Mouse (Mus musculus) heart, adult 2 months (tissue): Measurements from ENCODE around the gene Zfp451. TPM values are rescaled to one million over a fixed set of nuclear protein-coding genes. Genes with fewer than 3 reads are reported as not detected.

ENCODE experiments used
- DNase-seq, 2 experiments: peaks; one replicate each; pipeline ENCODE4 v3.0.0; 2021
- H3K27ac ChIP-seq: fragments of 200-600 bp; 2 replicates; pipeline ENCODE4 v1.8.1; 2022
- H3K27me3 ChIP-seq: fragments of 200-500 bp; 2 replicates; pipeline ENCODE4 v1.6.1; 2012; ENCODE audit warnings: mild to moderate bottlenecking, low read length, inconsistent platforms, mixed read lengths; ENCODE audit not compliant: control insufficient read depth, insufficient read depth
- H3K36me3 ChIP-seq: fragments of 200-500 bp; 2 replicates; pipeline ENCODE4 v1.6.1; 2012; ENCODE audit warnings: low read length, inconsistent platforms; ENCODE audit not compliant: control insufficient read depth, insufficient read depth
- H3K4me1 ChIP-seq: fragments of 200-500 bp; 2 replicates; pipeline ENCODE4 v1.6.1; 2011; ENCODE audit warnings: low read length; ENCODE audit not compliant: control insufficient read depth, insufficient read depth
- H3K4me3 ChIP-seq: fragments of 200-600 bp; 2 replicates; pipeline ENCODE4 v1.8.1; 2022
- H3K79me2 ChIP-seq: fragments of 200-500 bp; replicated peaks from 2 replicates; pipeline ENCODE4 v1.6.1; 2012; ENCODE audit warnings: mild to moderate bottlenecking, inconsistent platforms, low read length, moderate library complexity, mixed read lengths; ENCODE audit not compliant: control insufficient read depth, insufficient read depth
- H3K9ac ChIP-seq: fragments of 200-500 bp; 2 replicates; pipeline ENCODE4 v1.6.1; 2012; ENCODE audit warnings: low read depth, mild to moderate bottlenecking, control low read depth, inconsistent platforms, low read length, mixed read lengths
- CTCF ChIP-seq: fragments of 200-600 bp; IDR thresholded peaks from 2 replicates; pipeline ENCODE4 v1.8.1; 2022; ENCODE audit warnings: antibody characterized with exemption, mild to moderate bottlenecking, moderate library complexity
- EP300 ChIP-seq: fragments of 200-500 bp; IDR thresholded peaks from 2 replicates; pipeline ENCODE4 v1.6.1; 2011; ENCODE audit warnings: low read depth, low read length, control low read depth; ENCODE audit not compliant: insufficient read depth
- POLR2A ChIP-seq: fragments of 200-500 bp; IDR thresholded peaks from 2 replicates; pipeline ENCODE4 v1.6.1; 2011; ENCODE audit warnings: mild to moderate bottlenecking, low read depth, low read length, control low read depth; ENCODE audit not compliant: insufficient read depth
- WGBS: fragments of 180-500 bp; shearing (Covaris S2); methylation state at CpG from one replicate; pipeline ENCODE4 v1.1.7; 2018; 5-methylcytosine and 5-hydroxymethylcytosine counted together
- intact Hi-C: fragments of 180-260 bp; cut with DNase I; formaldehyde crosslinking; loops from one replicate; pipeline ENCODE4 v1.15.1; 2025
- polyA plus RNA-seq: library from polyadenylated mRNA; depleted of rRNA; stranded (reverse); fragments of >200 nt; gene quantifications from 2 replicates; pipeline ENCODE4 v1.2.3, GENCODE M21; 2012
- total RNA-seq, 2 experiments: library from RNA; stranded (reverse); gene quantifications; 2 replicates each; pipeline ENCODE4 v1.2.3; 2021

Gene Zfp451
- total and polyA plus RNA-seq, 3 experiments = 3.6 to 13.7 (median 12.8) TPM

GRCm38 (mm10) chr1:33776175-33776611, 38.2 kb downstream of the Zfp451 start:
- no peak overlapping the region for H3K9ac ChIP-seq
- WGBS = 82% methylated on average over 14 of the region's 14 CpGs
- no peak for DNase-seq
- no peaks in the 10 kb centered on the region for H3K79me2 ChIP-seq
- no peak overlapping the region for H3K4me3 ChIP-seq
- H3K36me3 ChIP-seq = no peaks in the 10 kb centered on the region
- intact Hi-C loops = no loop called here
- no peak overlapping the region for H3K27ac ChIP-seq
- TF ChIP-seq CTCF = no peak
- TF ChIP-seq EP300 = no peak
- TF ChIP-seq POLR2A = no peak
- H3K4me1 ChIP-seq = no peaks in the 10 kb centered on the region
- H3K27me3 ChIP-seq = no peaks in the 10 kb centered on the region

- no peaks in the 10 kb centered on the region for H3K4me1 ChIP-seq
- no peak overlapping the region for H3K4me3 ChIP-seq
- no peaks in the 10 kb centered on the region for H3K79me2 ChIP-seq
- H3K27ac ChIP-seq = no peak overlapping the region
- no peaks in the 10 kb centered on the region for H3K27me3 ChIP-seq
- WGBS = 94% methylated on average over 9 of the region's 9 CpGs
- peaks cover 5% of the 10 kb centered on the region for H3K36me3 ChIP-seq
- TF ChIP-seq EP300 (no peak), CTCF (no peak), POLR2A (no peak)
- intact Hi-C loops = no loop called here
- H3K9ac ChIP-seq = no peak overlapping the region
- DNase-seq = no peak
Measured at GRCm38 (mm10) chr1:33772106-33772505, 42.3 kb downstream of the Zfp451 start.

GRCm38 (mm10) chr1:33771621-33772020, 42.8 kb downstream of the Zfp451 start:
- TF ChIP-seq CTCF (no peak), POLR2A (no peak), EP300 (no peak)
- Histone ChIP-seq H3K27ac (no peak overlapping the region), H3K4me3 (no peak overlapping the region), H3K9ac (no peak overlapping the region), H3K27me3 (no peaks in the 10 kb centered on the region), H3K4me1 (no peaks in the 10 kb centered on the region), H3K79me2 (no peaks in the 10 kb centered on the region), H3K36me3 (peaks cover 5% of the 10 kb centered on the region)
- intact Hi-C loops = no loop called here
- 92% methylated on average over 10 of the region's 10 CpGs for WGBS
- no peak for DNase-seq

GRCm38 (mm10) chr1:33768827-33769226, 45.6 kb downstream of the Zfp451 start:
- intact Hi-C loops = no loop called here
- no peak for DNase-seq
- TF ChIP-seq EP300 (no peak), POLR2A (no peak), CTCF (no peak)
- Histone ChIP-seq H3K4me3 (no peak overlapping the region), H3K79me2 (no peaks in the 10 kb centered on the region), H3K9ac (no peak overlapping the region), H3K27me3 (no peaks in the 10 kb centered on the region), H3K36me3 (peaks cover 5% of the 10 kb centered on the region), H3K27ac (no peak overlapping the region), H3K4me1 (no peaks in the 10 kb centered on the region)

- WGBS = 63% methylated on average over 1 of the region's 1 CpGs
- H3K4me1 ChIP-seq = no peaks in the 10 kb centered on the region
- peaks cover 5% of the 10 kb centered on the region for H3K36me3 ChIP-seq
Measured at GRCm38 (mm10) chr1:33768091-33768787, 46.2 kb downstream of the Zfp451 start.

More at GRCm38 (mm10) chr1:33768091-33768787, 46.2 kb downstream of the Zfp451 start:
- intact Hi-C loops = no loop called here
- H3K4me3 ChIP-seq = no peak overlapping the region
- no peak for DNase-seq
- H3K27me3 ChIP-seq = no peaks in the 10 kb centered on the region
- H3K9ac ChIP-seq = no peak overlapping the region
- TF ChIP-seq EP300 (no peak), CTCF (no peak), POLR2A (no peak)
- H3K79me2 ChIP-seq = no peaks in the 10 kb centered on the region
- no peak overlapping the region for H3K27ac ChIP-seq
